Mouse (Mus musculus) layer of hippocampus, postnatal 36 days (tissue): Measurements from ENCODE around the gene E2f8. TPM values are rescaled to one million over a fixed set of nuclear protein-coding genes. Genes with fewer than 3 reads are reported as not detected.

Experiments used
- DNase-seq, 2 experiments: peaks; one replicate each; pipeline ENCODE4 v3.0.0; 2022
- total RNA-seq, 2 experiments: library from RNA; stranded (reverse); gene quantifications; 2 replicates each; pipeline ENCODE4 v1.2.3; 2021

E2f8 gene
- total RNA-seq, 2 experiments from 2014 or later, result 0.17 to 0.30 TPM

GRCm38 (mm10) chr7:48888751-48889150, 7.4 kb upstream of the E2f8 start:
- no peak for DNase-seq

GRCm38 (mm10) chr7:48887973-48888372, 6.6 kb upstream of the E2f8 start:
- DNase-seq, result no peak

- no peak for DNase-seq
Measured at GRCm38 (mm10) chr7:48884266-48884611, 2.8 kb upstream of the E2f8 start.

GRCm38 (mm10) chr7:48883525-48884265, 2.3 kb upstream of the E2f8 start:
- no peak for DNase-seq

- no peak for DNase-seq
Measured at GRCm38 (mm10) chr7:48881971-48882609, 694 bp upstream of the E2f8 start.

GRCm38 (mm10) chr7:48880591-48881481, 560 bp downstream of the E2f8 start:
- DNase-seq, result peak; percentile 92 to 93

GRCm38 (mm10) chr7:48879574-48879973, 1.8 kb downstream of the E2f8 start:
- no peak for DNase-seq

- no peak for DNase-seq
Measured at GRCm38 (mm10) chr7:48877786-48878390, 3.5 kb downstream of the E2f8 start.

- DNase-seq, result peak in 1 of 2 experiments; percentile 34
Measured at GRCm38 (mm10) chr7:48876526-48876925, 4.9 kb downstream of the E2f8 start.

GRCm38 (mm10) chr7:48875096-48875495, 6.3 kb downstream of the E2f8 start:
- DNase-seq, result no peak

- no peak for DNase-seq
Measured at GRCm38 (mm10) chr7:48871292-48871691, 10.1 kb downstream of the E2f8 start.

GRCm38 (mm10) chr7:48870579-48871180, 10.7 kb downstream of the E2f8 start:
- DNase-seq, result no peak

GRCm38 (mm10) chr7:48870144-48870543, 11.3 kb downstream of the E2f8 start:
- no peak for DNase-seq

- DNase-seq, result no peak
Measured at GRCm38 (mm10) chr7:48867576-48867975, 13.8 kb downstream of the E2f8 start.

GRCm38 (mm10) chr7:48864671-48865458, 16.5 kb downstream of the E2f8 start:
- DNase-seq, result no peak

GRCm38 (mm10) chr7:48864199-48864598, 17.2 kb downstream of the E2f8 start:
- no peak for DNase-seq

- DNase-seq, result no peak
Measured at GRCm38 (mm10) chr7:48861796-48862195, 19.6 kb downstream of the E2f8 start.

- no peak for DNase-seq
Measured at GRCm38 (mm10) chr7:48860948-48861347, 20.4 kb downstream of the E2f8 start.

GRCm38 (mm10) chr7:48859362-48859761, 22.0 kb downstream of the E2f8 start:
- no peak for DNase-seq

GRCm38 (mm10) chr7:48858257-48858656, 23.1 kb downstream of the E2f8 start:
- no peak for DNase-seq

GRCm38 (mm10) chr7:48855461-48855860, 25.9 kb downstream of the E2f8 start:
- DNase-seq, result no peak
